Mouse (Mus musculus): ENCODE data around the gene 9230112D13Rik.

- no peak for TF ChIP-seq TAL1 (IDR thresholded peaks at IDR 0.05; ENCODE audit: low read length)
- no peak for TF ChIP-seq GATA1 (IDR thresholded peaks at IDR 0.05; ENCODE audit: low read length)
Measured at GRCm38 (mm10) chr14:34493682-34494081, 28.9 kb downstream of the 9230112D13Rik start.

Measured in erythroblast, embryonic 14.5 days (primary cell).